ENCODE assay signal across 12 mouse cellular contexts in the genomic region with DNA sequence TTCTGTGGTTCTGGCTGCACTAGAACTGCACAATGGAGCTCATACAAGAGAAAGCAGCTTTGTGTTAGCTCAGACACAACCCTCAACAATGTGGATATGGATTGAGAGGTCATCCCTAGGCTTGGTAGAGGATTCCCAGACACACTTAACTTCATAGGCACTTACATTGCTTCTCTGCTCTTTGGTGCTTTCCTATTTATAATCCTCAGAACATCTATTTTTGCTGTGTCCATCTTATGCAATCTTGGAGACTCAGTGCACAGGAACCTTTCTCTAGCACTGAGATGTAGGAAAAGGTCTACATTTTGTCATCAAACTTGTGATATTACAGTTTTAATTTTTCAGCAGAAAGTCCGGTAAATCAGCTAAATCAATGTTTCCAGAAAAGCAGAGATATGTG.
"Had no signal": no experiment of that assay in that cellular context is flagged by ENCODE, and none has a peak within 500 bp of the region (broad histone marks: within the 10 kb centered on the region; RNA-seq: fewer than 3 reads in every experiment).

No protein-coding gene starts in this region.

- DNase-seq: retina, postnatal 1 day; right cerebral cortex, adult 18-20 months; right cerebral cortex, postnatal 14 days; right cerebral cortex, postnatal 25 days; right cerebral cortex, postnatal 4 days; spleen, adult 18-20 months; thymus, adult 18-20 months; thymus, adult 2 months; thymus, postnatal 14 days; thymus, postnatal 25 days; thymus, postnatal 36 days; thymus, postnatal 4 days had no signal
